Mouse (Mus musculus): ENCODE data around the gene Sypl. TPM values are rescaled to one million over a fixed set of nuclear protein-coding genes. Genes with fewer than 3 reads are reported as not detected.
A peak's percentile ranks its signal among the peaks of the same experiment; 100 is the strongest.

Gene Sypl
- polyA plus RNA-seq, 1 experiment from 2014 or later = 39.8 TPM

GRCm38 (mm10) chr12:33009206-33009966 lies 55.7 kb downstream of the Sypl start:
- no peak overlapping the region for H3K4me3 ChIP-seq
- no peaks in the 10 kb centered on the region for H3K9me3 ChIP-seq
- H3K9ac ChIP-seq (replicated peaks) = no peak overlapping the region
- H3K36me3 ChIP-seq = no peaks in the 10 kb centered on the region
- H3K27me3 ChIP-seq = no peaks in the 10 kb centered on the region
- H3K4me2 ChIP-seq (replicated peaks) = no peak overlapping the region
- ATAC-seq (replicated peaks) = no peak
- peaks cover 7% of the 10 kb centered on the region for H3K4me1 ChIP-seq
- 78% methylated on average over 6 of the region's 6 CpGs for WGBS
- no peak overlapping the region for H3K27ac ChIP-seq (replicated peaks)

- H3K27ac ChIP-seq (replicated peaks) = no peak overlapping the region
- H3K9me3 ChIP-seq = no peaks in the 10 kb centered on the region
- no peaks in the 10 kb centered on the region for H3K27me3 ChIP-seq
- H3K4me2 ChIP-seq (replicated peaks) = no peak overlapping the region
- ATAC-seq (replicated peaks) = no peak
- peaks cover 14% of the 10 kb centered on the region for H3K4me1 ChIP-seq
- no peak overlapping the region for H3K9ac ChIP-seq (replicated peaks)
- no peaks in the 10 kb centered on the region for H3K36me3 ChIP-seq
- WGBS = 40% methylated on average over 3 of the region's 3 CpGs
- no peak overlapping the region for H3K4me3 ChIP-seq
Measured at GRCm38 (mm10) chr12:33010026-33010425, 56.3 kb downstream of the Sypl start.

GRCm38 (mm10) chr12:33014050-33014796 lies 60.5 kb downstream of the Sypl start:
- Histone ChIP-seq H3K36me3 (no peaks in the 10 kb centered on the region), H3K9me3 (no peaks in the 10 kb centered on the region), H3K9ac (replicated peaks) (no peak overlapping the region), H3K4me3 (no peak overlapping the region), H3K4me1 (peaks cover 17% of the 10 kb centered on the region), H3K4me2 (replicated peaks) (peak overlapping the region; percentile 11; the same call in 1 of the 2 replicates), H3K27me3 (no peaks in the 10 kb centered on the region), H3K27ac (replicated peaks) (peak overlapping the region; percentile 87)
- ATAC-seq (replicated peaks) = peak; percentile 82
- 13% methylated on average over 7 of the region's 7 CpGs for WGBS

GRCm38 (mm10) chr12:33015103-33015502 lies 61.4 kb downstream of the Sypl start:
- no peaks in the 10 kb centered on the region for H3K27me3 ChIP-seq
- ATAC-seq (replicated peaks) = peak; percentile 15; the same call in 1 of the 2 replicates
- no peak overlapping the region for H3K9ac ChIP-seq (replicated peaks)
- H3K4me3 ChIP-seq = no peak overlapping the region
- H3K9me3 ChIP-seq = no peaks in the 10 kb centered on the region
- H3K4me2 ChIP-seq (replicated peaks) = no peak overlapping the region
- peak overlapping the region; percentile 87 for H3K27ac ChIP-seq (replicated peaks)
- WGBS = 94% methylated on average over 1 of the region's 1 CpGs
- peaks cover 17% of the 10 kb centered on the region for H3K4me1 ChIP-seq
- H3K36me3 ChIP-seq = no peaks in the 10 kb centered on the region

GRCm38 (mm10) chr12:33016824-33017705 lies 63.4 kb downstream of the Sypl start:
- ATAC-seq (replicated peaks) = no peak
- Histone ChIP-seq H3K4me3 (no peak overlapping the region), H3K4me1 (peaks cover 17% of the 10 kb centered on the region), H3K36me3 (no peaks in the 10 kb centered on the region), H3K4me2 (replicated peaks) (no peak overlapping the region), H3K27me3 (no peaks in the 10 kb centered on the region), H3K27ac (replicated peaks) (no peak overlapping the region), H3K9ac (replicated peaks) (no peak overlapping the region), H3K9me3 (no peaks in the 10 kb centered on the region)
- 72% methylated on average over 7 of the region's 7 CpGs for WGBS

GRCm38 (mm10) chr12:33018601-33019000 lies 64.9 kb downstream of the Sypl start:
- H3K4me3 ChIP-seq = no peak overlapping the region
- ATAC-seq (replicated peaks) = no peak
- no peaks in the 10 kb centered on the region for H3K36me3 ChIP-seq
- 68% methylated on average over 4 of the region's 4 CpGs for WGBS
- H3K9ac ChIP-seq (replicated peaks) = no peak overlapping the region
- peaks cover 16% of the 10 kb centered on the region for H3K4me1 ChIP-seq
- no peak overlapping the region for H3K4me2 ChIP-seq (replicated peaks)
- no peak overlapping the region for H3K27ac ChIP-seq (replicated peaks)
- H3K27me3 ChIP-seq = no peaks in the 10 kb centered on the region
- no peaks in the 10 kb centered on the region for H3K9me3 ChIP-seq

- H3K4me2 ChIP-seq (replicated peaks) = no peak overlapping the region
- ATAC-seq (replicated peaks) = no peak
- H3K4me1 ChIP-seq = peaks cover 8% of the 10 kb centered on the region
- H3K36me3 ChIP-seq = no peaks in the 10 kb centered on the region
- no peak overlapping the region for H3K9ac ChIP-seq (replicated peaks)
- 87% methylated on average over 6 of the region's 6 CpGs for WGBS
- no peaks in the 10 kb centered on the region for H3K9me3 ChIP-seq
- H3K27ac ChIP-seq (replicated peaks) = no peak overlapping the region
- no peak overlapping the region for H3K4me3 ChIP-seq
- H3K27me3 ChIP-seq = no peaks in the 10 kb centered on the region
Measured at GRCm38 (mm10) chr12:33020011-33020410, 66.3 kb downstream of the Sypl start.

- 87% methylated on average over 9 of the region's 9 CpGs for WGBS
- no peak for ATAC-seq (replicated peaks)
- Histone ChIP-seq H3K4me2 (replicated peaks) (no peak overlapping the region), H3K27ac (replicated peaks) (no peak overlapping the region), H3K36me3 (no peaks in the 10 kb centered on the region), H3K9ac (replicated peaks) (no peak overlapping the region), H3K9me3 (no peaks in the 10 kb centered on the region), H3K27me3 (no peaks in the 10 kb centered on the region), H3K4me1 (peaks cover 5% of the 10 kb centered on the region; the same call in 1 of the 2 replicates), H3K4me3 (no peak overlapping the region)
Measured at GRCm38 (mm10) chr12:33021140-33021539, 67.4 kb downstream of the Sypl start.

GRCm38 (mm10) chr12:33021751-33022150 lies 68.1 kb downstream of the Sypl start:
- Histone ChIP-seq H3K4me1 (peaks cover 6% of the 10 kb centered on the region), H3K4me2 (replicated peaks) (no peak overlapping the region), H3K27me3 (no peaks in the 10 kb centered on the region), H3K27ac (replicated peaks) (no peak overlapping the region), H3K36me3 (no peaks in the 10 kb centered on the region), H3K9ac (replicated peaks) (no peak overlapping the region), H3K4me3 (no peak overlapping the region), H3K9me3 (no peaks in the 10 kb centered on the region)
- 95% methylated on average over 4 of the region's 4 CpGs for WGBS
- ATAC-seq (replicated peaks) = no peak

GRCm38 (mm10) chr12:33024524-33024923 lies 70.8 kb downstream of the Sypl start:
- H3K36me3 ChIP-seq = no peaks in the 10 kb centered on the region
- 76% methylated on average over 6 of the region's 6 CpGs for WGBS
- no peak overlapping the region for H3K9ac ChIP-seq (replicated peaks)
- peaks cover 26% of the 10 kb centered on the region for H3K4me1 ChIP-seq
- H3K4me3 ChIP-seq = no peak overlapping the region
- H3K9me3 ChIP-seq = no peaks in the 10 kb centered on the region
- H3K27ac ChIP-seq (replicated peaks) = no peak overlapping the region
- H3K4me2 ChIP-seq (replicated peaks) = no peak overlapping the region
- peaks cover 7% of the 10 kb centered on the region; the same call in 1 of the 2 replicates for H3K27me3 ChIP-seq
- no peak for ATAC-seq (replicated peaks)

- Histone ChIP-seq H3K27me3 (peaks cover 10% of the 10 kb centered on the region; the same call in 1 of the 2 replicates), H3K4me3 (no peak overlapping the region), H3K36me3 (no peaks in the 10 kb centered on the region), H3K9ac (replicated peaks) (no peak overlapping the region), H3K9me3 (no peaks in the 10 kb centered on the region), H3K4me1 (peaks cover 39% of the 10 kb centered on the region), H3K4me2 (replicated peaks) (no peak overlapping the region), H3K27ac (replicated peaks) (no peak overlapping the region)
- under 1% methylated on average over 10 of the region's 10 CpGs for WGBS
- peak; percentile 76 for ATAC-seq (replicated peaks)
Measured at GRCm38 (mm10) chr12:33027093-33027492, 73.4 kb downstream of the Sypl start.
